Mouse (Mus musculus) yolk sac, embryonic 10.5 days (tissue): ENCODE data around the gene Hist1h4h.

Source experiments
- DNase-seq: peaks from one replicate; pipeline ENCODE4 v3.0.0-alpha.2; 2017; ENCODE audit warnings: low spot score

Gene Hist1h4h

GRCm38 (mm10) chr13:23576906-23577639 is 46.2 kb downstream of the Hist1h4h start:
- DNase-seq = no peak

- DNase-seq = no peak
Observed at GRCm38 (mm10) chr13:23577835-23578234, 47.0 kb downstream of the Hist1h4h start.
